Mouse (Mus musculus) heart, embryonic 14.5 days (tissue): Measurements from ENCODE around the gene Sparc. TPM values are rescaled to one million over a fixed set of nuclear protein-coding genes. Genes with fewer than 3 reads are reported as not detected.

Experiments
- ATAC-seq: fragments of 200-750 bp; cut with Nextera tagmentation; 2 replicates; pipeline ENCODE4 v1.8.0; 2017; ENCODE audit warnings: low read depth, moderate TSS enrichment; ENCODE audit not compliant: insufficient number of reproducible peaks, insufficient read depth, low FRiP score
- H3K27ac ChIP-seq, 2 experiments: fragments of 200-500 bp in 1 of 2; fragments of 300-500 bp in 1 of 2; sonication (generic) in 1 of 2; replicated peaks in 1 of 2; 2 replicates each; pipeline ENCODE4 v1.5.1; 2012 to 2014; ENCODE audit warnings: low read depth in 2 of 2, low read length in 2 of 2, control low read depth in 1 of 2, mild to moderate bottlenecking in 1 of 2, mixed read lengths in 1 of 2; ENCODE audit not compliant: control insufficient read depth in 1 of 2, insufficient read depth in 1 of 2
- H3K27me3 ChIP-seq: fragments of 300-500 bp; sonication (generic); 2 replicates; pipeline ENCODE4 v1.6.1; 2014; ENCODE audit warnings: mild to moderate bottlenecking, low read length, control low read depth; ENCODE audit not compliant: control insufficient read depth, insufficient read depth
- H3K36me3 ChIP-seq: fragments of 300-500 bp; sonication (generic); 2 replicates; pipeline ENCODE4 v1.6.1; 2014; ENCODE audit warnings: mild to moderate bottlenecking, control low read depth, low read length, mixed read lengths; ENCODE audit not compliant: control insufficient read depth, insufficient read depth
- H3K4me1 ChIP-seq, 2 experiments: fragments of 200-500 bp in 1 of 2; fragments of 300-500 bp in 1 of 2; sonication (generic) in 1 of 2; 2 replicates each; pipeline ENCODE4 v1.6.1; 2012 to 2014; ENCODE audit warnings: low read length in 2 of 2, control low read depth in 1 of 2, mixed read lengths in 1 of 2; ENCODE audit not compliant: control insufficient read depth in 2 of 2, insufficient read depth in 2 of 2
- H3K4me2 ChIP-seq: fragments of 300-500 bp; sonication (generic); 2 replicates; pipeline ENCODE4 v1.6.1; 2014; ENCODE audit warnings: mild to moderate bottlenecking, low read length
- H3K4me3 ChIP-seq, 2 experiments: fragments of 200-500 bp in 1 of 2; fragments of 300-500 bp in 1 of 2; sonication (generic) in 1 of 2; 2 replicates each; pipeline ENCODE4 v1.5.1; 2012 to 2014; ENCODE audit warnings: low read length in 2 of 2, mild to moderate bottlenecking in 2 of 2, control low read depth in 1 of 2, low read depth in 1 of 2, moderate library complexity in 1 of 2; ENCODE audit not compliant: control insufficient read depth in 1 of 2, insufficient read depth in 1 of 2
- H3K9ac ChIP-seq: fragments of 300-500 bp; sonication (generic); 2 replicates; pipeline ENCODE4 v1.6.1; 2014; ENCODE audit warnings: mild to moderate bottlenecking, low read length
- H3K9me3 ChIP-seq: fragments of 300-500 bp; sonication (generic); 2 replicates; pipeline ENCODE4 v1.6.1; 2016; ENCODE audit warnings: low read length, control low read depth; ENCODE audit not compliant: control insufficient read depth
- WGBS: fragments of 180-500 bp; shearing (Covaris S2); extraction: QIAGEN DNeasy Blood & Tissue Kit; methylation state at CpG from one replicate; pipeline ENCODE4 v1.1.7; 2014; 5-methylcytosine and 5-hydroxymethylcytosine counted together
- polyA plus RNA-seq: library from polyadenylated mRNA; unstranded; fragments of >200 nt; fragmentation: Nextera tagmentation; extraction: Ambion mirVana; gene quantifications from 2 replicates; pipeline ENCODE4 v1.2.1, GENCODE M21; 2014

Sparc gene
- polyA plus RNA-seq: 1,748 and 1,849 TPM in 2 replicates

DNA sequence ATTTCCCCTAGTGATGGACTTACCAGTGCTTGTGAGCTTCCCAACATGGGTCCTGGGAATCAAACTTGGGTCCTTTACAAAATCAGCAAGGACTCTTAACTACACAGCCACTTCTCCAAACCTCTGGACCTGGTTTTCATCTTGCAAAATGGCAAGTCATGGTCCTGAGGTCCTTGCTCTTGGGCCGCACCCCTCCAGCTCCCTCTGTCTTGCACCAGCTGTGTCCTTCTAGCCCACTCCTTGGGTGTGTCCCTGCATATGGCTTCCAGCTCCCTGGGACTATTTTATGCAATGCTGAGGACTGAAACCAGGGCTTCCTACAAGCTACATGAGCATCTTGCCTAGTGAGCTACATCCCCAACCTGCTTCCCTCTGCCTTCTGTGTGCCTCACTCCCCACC, at the start of gene Sparc:
Gene Sparc (minus strand): TSS at position 206 of the 400 bp plus-strand sequence.
- ATAC-seq: no peak
- no peak within 1 kb of the TSS for H3K9ac ChIP-seq
- H3K4me1 ChIP-seq: peaks cover 33 to 42% of the 10 kb centered on the region in 2 experiments

GRCm38 (mm10) chr11:55471467-55471866, 48.5 kb upstream of the Sparc start:
- no peak overlapping the region for H3K27ac ChIP-seq
- peak overlapping the region in 1 of 2 experiments; percentile 99; a peak in 3 of 4 replicates for H3K4me3 ChIP-seq
- no peaks in the 10 kb centered on the region for H3K9me3 ChIP-seq
- peak overlapping the region; percentile 99 for H3K9ac ChIP-seq
- ATAC-seq: no peak
- peaks cover 20% of the 10 kb centered on the region for H3K36me3 ChIP-seq
- peaks cover 11 to 41% of the 10 kb centered on the region in 2 experiments for H3K4me1 ChIP-seq
- peak overlapping the region; percentile 89 for H3K4me2 ChIP-seq
- 89% methylated on average over 7 of the region's 7 CpGs for WGBS
- H3K27me3 ChIP-seq: no peaks in the 10 kb centered on the region

More for the DNA sequence above, at the start of gene Sparc:
- H3K9me3 ChIP-seq: no peaks in the 10 kb centered on the region
- H3K4me2 ChIP-seq: no peak within 1 kb of the TSS
- 93% methylated on average over 1 of the region's 1 CpGs for WGBS
- H3K4me3 ChIP-seq: no peak within 1 kb of the TSS
- H3K27me3 ChIP-seq: no peaks in the 10 kb centered on the region
- H3K27ac ChIP-seq: peak within 1 kb of the TSS; percentile 67 to 73
- no peaks in the 10 kb centered on the region for H3K36me3 ChIP-seq

- 34% methylated on average over 8 of the region's 8 CpGs for WGBS
- H3K27ac ChIP-seq: no peak overlapping the region
Observed at GRCm38 (mm10) chr11:55470761-55471160, 47.8 kb upstream of the Sparc start.

DNA sequence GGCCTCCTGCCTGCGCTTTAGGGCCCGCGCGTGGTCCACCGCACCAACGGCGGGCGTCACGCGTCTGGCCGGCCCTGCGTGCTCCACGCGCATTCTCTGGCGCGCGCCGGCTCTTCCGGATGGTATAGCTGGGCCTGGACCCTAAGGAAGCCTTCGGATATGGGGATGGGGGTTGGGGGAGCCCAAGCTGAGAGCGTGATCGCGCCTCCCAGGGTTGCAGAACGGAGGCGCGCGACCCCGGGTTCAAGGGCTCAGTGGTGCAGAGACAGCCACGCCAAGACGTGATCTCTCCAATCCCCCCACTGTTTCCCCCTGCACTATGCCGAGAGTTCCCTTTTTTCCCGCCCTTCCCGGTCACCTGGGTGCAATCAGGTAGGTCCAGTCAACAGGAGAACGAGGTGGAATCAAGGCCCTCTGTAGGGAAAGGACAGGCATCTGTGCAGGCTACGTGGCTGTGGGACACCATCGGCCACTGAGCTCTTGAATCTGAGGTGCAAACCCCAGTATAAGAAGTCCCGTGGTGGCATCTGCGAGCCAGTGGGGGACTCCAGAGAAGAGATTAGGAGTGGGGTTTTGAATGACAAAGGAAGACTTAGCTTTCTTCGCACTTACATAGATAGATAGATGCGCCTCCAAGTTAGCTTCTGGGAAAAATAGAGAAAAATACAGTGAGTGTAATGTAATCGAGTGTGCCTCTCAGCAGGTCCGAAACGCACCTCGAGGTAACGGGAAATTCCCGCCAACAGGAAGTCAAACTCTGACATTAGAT, 47.1 kb upstream of the Sparc start:
- Histone ChIP-seq H3K9me3 (no peaks in the 10 kb centered on the region), H3K27me3 (no peaks in the 10 kb centered on the region), H3K4me1 (peaks cover 11 to 41% of the 10 kb centered on the region in 2 experiments), H3K27ac (peak overlapping the region; percentile 69 to 89), H3K4me3 (peak overlapping the region; percentile 94 to 99), H3K4me2 (peak overlapping the region; percentile 89), H3K36me3 (peaks cover 16% of the 10 kb centered on the region), H3K9ac (peak overlapping the region; percentile 99)
- no peak for ATAC-seq
- under 1% methylated on average over 46 of the region's 46 CpGs for WGBS

More at GRCm38 (mm10) chr11:55470761-55471160, 47.8 kb upstream of the Sparc start:
- Histone ChIP-seq H3K4me3 (peak overlapping the region; percentile 94 to 99), H3K4me2 (peak overlapping the region; percentile 89), H3K4me1 (peaks cover 11 to 41% of the 10 kb centered on the region in 2 experiments), H3K27me3 (no peaks in the 10 kb centered on the region), H3K9ac (peak overlapping the region; percentile 99), H3K36me3 (peaks cover 17% of the 10 kb centered on the region), H3K9me3 (no peaks in the 10 kb centered on the region)
- ATAC-seq: no peak

- Histone ChIP-seq H3K27ac (peak within 1 kb of the TSS; percentile 95 to 98), H3K4me1 (peaks cover 11 to 38% of the 10 kb centered on the region in 2 experiments), H3K9me3 (no peaks in the 10 kb centered on the region), H3K9ac (peak within 1 kb of the TSS; percentile 99), H3K36me3 (peaks cover 11% of the 10 kb centered on the region; the same call in 1 of the 2 replicates), H3K4me3 (peak within 1 kb of the TSS; percentile 94 to 99), H3K4me2 (peak within 1 kb of the TSS; percentile 91), H3K27me3 (no peaks in the 10 kb centered on the region)
- WGBS: under 1% methylated on average over 57 of the region's 57 CpGs
- peak; percentile 97 for ATAC-seq
Observed at GRCm38 (mm10) chr11:55469048-55469843, 46.3 kb upstream of the Sparc start, which contains the start of gene G3bp1. Gene G3bp1 (plus strand): TSS chr11:55469685.

GRCm38 (mm10) chr11:55468611-55469047, 45.6 kb upstream of the Sparc start:
- H3K9ac ChIP-seq: peak overlapping the region; percentile 86
- H3K27me3 ChIP-seq: no peaks in the 10 kb centered on the region
- H3K4me2 ChIP-seq: peak overlapping the region; percentile 91
- peak overlapping the region; percentile 59 to 99 for H3K4me3 ChIP-seq
- ATAC-seq: no peak
- H3K9me3 ChIP-seq: no peaks in the 10 kb centered on the region
- WGBS: 4% methylated on average over 17 of the region's 17 CpGs
- H3K36me3 ChIP-seq: 0 out of 2 replicates have a peak, but pooled peaks cover 5% of the 10 kb centered on the region
- H3K27ac ChIP-seq: peak overlapping the region; percentile 95 to 98
- peaks cover 11 to 32% of the 10 kb centered on the region in 2 experiments for H3K4me1 ChIP-seq

GRCm38 (mm10) chr11:55468012-55468411, 45.0 kb upstream of the Sparc start:
- Histone ChIP-seq H3K36me3 (0 out of 2 replicates have a peak, but pooled peaks cover 3% of the 10 kb centered on the region), H3K4me1 (peaks cover 11 to 26% of the 10 kb centered on the region in 2 experiments), H3K9ac (peak overlapping the region; percentile 86), H3K27me3 (no peaks in the 10 kb centered on the region), H3K4me3 (peak overlapping the region; percentile 59 to 99; a peak in 2 of 4 replicates), H3K27ac (peak overlapping the region; percentile 95 to 98), H3K4me2 (peak overlapping the region; percentile 91), H3K9me3 (no peaks in the 10 kb centered on the region)
- 70% methylated on average over 10 of the region's 10 CpGs for WGBS
- ATAC-seq: no peak
